Mouse (Mus musculus) intestine, embryonic 14.5 days (tissue): ENCODE results near the gene Krt26. TPM values are rescaled to one million over a fixed set of nuclear protein-coding genes. Genes with fewer than 3 reads are reported as not detected.

Source experiments
- ATAC-seq: fragments of 200-750 bp; cut with Nextera tagmentation; replicated peaks from 2 replicates; pipeline ENCODE4 v1.8.0; 2017; ENCODE audit warnings: low read depth, moderate number of reproducible peaks, moderate TSS enrichment, moderate library complexity; ENCODE audit not compliant: low FRiP score, low TSS enrichment
- DNase-seq: peaks from one replicate; pipeline ENCODE4 v3.0.0-alpha.2; 2018; ENCODE audit warnings: low spot score
- H3K27ac ChIP-seq: fragments of 300-500 bp; sonication (generic); 2 replicates; pipeline ENCODE4 v1.5.1; 2014; ENCODE audit warnings: low read depth, mild to moderate bottlenecking, control low read depth
- H3K27me3 ChIP-seq: fragments of 300-500 bp; sonication (generic); replicated peaks from 2 replicates; pipeline ENCODE4 v1.6.1; 2014; ENCODE audit warnings: low read length, control low read depth; ENCODE audit not compliant: control insufficient read depth, insufficient read depth
- H3K36me3 ChIP-seq: fragments of 300-500 bp; sonication (generic); 2 replicates; pipeline ENCODE4 v1.6.1; 2014; ENCODE audit warnings: low read length, control low read depth; ENCODE audit not compliant: control insufficient read depth, insufficient read depth
- H3K4me1 ChIP-seq: fragments of 300-500 bp; sonication (generic); replicated peaks from 2 replicates; pipeline ENCODE4 v1.6.1; 2014; ENCODE audit warnings: low read length, control low read depth, mixed read lengths; ENCODE audit not compliant: control insufficient read depth, insufficient read depth
- H3K4me2 ChIP-seq: fragments of 300-500 bp; sonication (generic); 2 replicates; pipeline ENCODE4 v1.6.1; 2014; ENCODE audit warnings: low read length
- H3K4me3 ChIP-seq: fragments of 300-500 bp; sonication (generic); 2 replicates; pipeline ENCODE4 v1.5.1; 2014; ENCODE audit warnings: low read depth, low read length, control low read depth, mixed read lengths
- H3K9ac ChIP-seq: fragments of 300-500 bp; sonication (generic); 2 replicates; pipeline ENCODE4 v1.6.1; 2014; ENCODE audit warnings: mild to moderate bottlenecking, low read length
- H3K9me3 ChIP-seq: fragments of 300-500 bp; sonication (generic); 2 replicates; pipeline ENCODE4 v1.6.1; 2016; ENCODE audit warnings: low read length, control low read depth; ENCODE audit not compliant: control insufficient read depth
- WGBS: fragments of 180-500 bp; shearing (Covaris S2); extraction: QIAGEN DNeasy Blood & Tissue Kit; methylation state at CpG from one replicate; pipeline ENCODE4 v1.1.7; 2014; 5-methylcytosine and 5-hydroxymethylcytosine counted together
- polyA plus RNA-seq: library from polyadenylated mRNA; unstranded; fragments of >200 nt; fragmentation: Nextera tagmentation; extraction: Ambion mirVana; gene quantifications from 2 replicates; pipeline ENCODE4 v1.2.1, GENCODE M21; 2014

Gene Krt26
- polyA plus RNA-seq, 1 experiment from 2014 or later, result 0.04 TPM

GRCm38 (mm10) chr11:99279986-99280385 is 57.8 kb downstream of the Krt26 start:
- no peak overlapping the region for H3K4me2 ChIP-seq
- no peaks in the 10 kb centered on the region for H3K4me1 ChIP-seq
- no peaks in the 10 kb centered on the region for H3K36me3 ChIP-seq
- 75% methylated on average over 5 of the region's 5 CpGs for WGBS
- ATAC-seq (no peak), DNase-seq (no peak)
- no peak overlapping the region for H3K4me3 ChIP-seq
- no peak overlapping the region for H3K9ac ChIP-seq
- no peak overlapping the region for H3K27ac ChIP-seq
- no peaks in the 10 kb centered on the region for H3K27me3 ChIP-seq
- no peaks in the 10 kb centered on the region for H3K9me3 ChIP-seq

Other genes starting within 250 kb of the Krt26 start
- gene Tns4, start 248.7 kb downstream of the Krt26 start, polyA plus RNA-seq, result 0.70 and 0.84 TPM in 2 replicates
- 0.35 and 0.61 TPM in 2 replicates for gene Ccr7, start 182.9 kb downstream of the Krt26 start, polyA plus RNA-seq
- 148 and 150 TPM in 2 replicates for gene Smarce1, start 106.9 kb downstream of the Krt26 start, polyA plus RNA-seq
- gene Krt222, start 93.9 kb downstream of the Krt26 start, polyA plus RNA-seq, result 0.30 and 0.41 TPM in 2 replicates
- gene Krt24, start 52.7 kb downstream of the Krt26 start, polyA plus RNA-seq, result not detected in 2 replicates
- gene Krt25, start 15.0 kb downstream of the Krt26 start, polyA plus RNA-seq, result 0.15 TPM in 1 of 2 replicates, not detected in the other
- not detected in 2 replicates for gene Krt27, start 13.1 kb upstream of the Krt26 start, polyA plus RNA-seq
- not detected in 2 replicates for gene Krt28, start 36.9 kb upstream of the Krt26 start, polyA plus RNA-seq
- gene Krt10, start 51.4 kb upstream of the Krt26 start, polyA plus RNA-seq, result 26.2 and 28.5 TPM in 2 replicates
- gene Krt12, start 84.3 kb upstream of the Krt26 start, polyA plus RNA-seq, result not detected in 2 replicates
- 16.5 and 17.1 TPM in 2 replicates for gene Krt20, start 100.2 kb upstream of the Krt26 start, polyA plus RNA-seq
- gene Krt23, start 155.2 kb upstream of the Krt26 start, polyA plus RNA-seq, result 6.0 and 9.2 TPM in 2 replicates
- gene Krt39, start 183.4 kb upstream of the Krt26 start, polyA plus RNA-seq, result not detected in 2 replicates
- not detected in 2 replicates for gene Krt40, start 205.2 kb upstream of the Krt26 start, polyA plus RNA-seq
- not detected in 2 replicates for gene Krtap3-3, start 212.9 kb upstream of the Krt26 start, polyA plus RNA-seq
- not detected in 2 replicates for gene Krtap3-2, start 218.9 kb upstream of the Krt26 start, polyA plus RNA-seq
- gene Gm11939, start 221.5 kb upstream of the Krt26 start, polyA plus RNA-seq, result not detected in 2 replicates
- gene Krtap3-1, start 228.7 kb upstream of the Krt26 start, polyA plus RNA-seq, result not detected in 2 replicates
- gene Krtap1-5, start 243.1 kb upstream of the Krt26 start, polyA plus RNA-seq, result not detected in 2 replicates
- not detected in 2 replicates for gene Krtap1-4, start 245.7 kb upstream of the Krt26 start, polyA plus RNA-seq